ENCODE assay signal across 8 mouse cellular contexts in the genomic region with DNA sequence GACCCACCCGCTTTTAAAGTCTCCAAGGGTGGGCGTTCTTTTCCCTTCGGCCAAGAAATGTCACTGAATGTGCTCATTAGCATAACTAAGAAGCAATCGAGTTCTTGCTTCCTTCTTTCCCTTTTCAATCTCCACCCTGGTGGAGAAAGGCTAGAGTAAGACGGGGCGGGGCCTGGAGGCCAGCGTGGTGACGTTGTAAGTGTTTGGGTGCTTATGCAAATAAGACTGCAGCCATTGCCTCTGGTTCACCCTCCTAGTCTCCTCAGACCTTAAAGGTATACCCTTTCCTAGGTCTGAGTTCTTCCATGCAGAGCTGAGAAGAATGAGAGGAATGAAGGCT. TPM values are rescaled to one million over a fixed set of nuclear protein-coding genes. Genes with fewer than 3 reads are reported as not detected.
DNase-seq lines count a peak whose midpoint lies in the region; ATAC-seq and TF ChIP-seq lines count a peak whose summit lies in the region.

No protein-coding gene starts in this region.

- H3K27me3 ChIP-seq in E14TG2a.4 (ENCODE audit: insufficient read depth, low read length), result no peaks in the 10 kb centered on the region
- H3K27me3 ChIP-seq in embryonic facial prominence, embryonic 11.5 days (ENCODE audit: control insufficient read depth, insufficient read depth, low read length), result no peaks in the 10 kb centered on the region; the same call in 1 of the 2 replicates
- no peaks in the 10 kb centered on the region; the same call in 1 of the 2 replicates for H3K27me3 ChIP-seq in hindbrain, embryonic 11.5 days (ENCODE audit: control insufficient read depth, insufficient read depth, low read length)

- H3K9ac ChIP-seq in embryonic facial prominence, embryonic 11.5 days (replicated peaks; ENCODE audit: low read length), result peak overlapping the region; percentile 56
- peak overlapping the region; percentile 58; the same call in 1 of the 2 replicates for H3K9ac ChIP-seq in hindbrain, embryonic 11.5 days (ENCODE audit: low read depth, low read length)

- 0% methylated on average over 8 of the region's 8 CpGs for WGBS in embryonic facial prominence, embryonic 11.5 days
- WGBS in hindbrain, embryonic 11.5 days, result 0% methylated on average over 8 of the region's 8 CpGs

- no peaks in the 10 kb centered on the region for H3K36me3 ChIP-seq in E14TG2a.4 (ENCODE audit: insufficient read depth, low read length)
- no peaks in the 10 kb centered on the region for H3K36me3 ChIP-seq in embryonic facial prominence, embryonic 11.5 days (replicated peaks; ENCODE audit: control insufficient read depth, insufficient read depth, low read depth, low read length)
- no peaks in the 10 kb centered on the region for H3K36me3 ChIP-seq in hindbrain, embryonic 11.5 days (ENCODE audit: control insufficient read depth, insufficient read depth, low read length)

- peaks cover 31% of the 10 kb centered on the region for H3K4me1 ChIP-seq in E14TG2a.4 (replicated peaks; ENCODE audit: low read depth, low read length)
- no peaks in the 10 kb centered on the region for H3K4me1 ChIP-seq in embryonic facial prominence, embryonic 11.5 days (ENCODE audit: control insufficient read depth, insufficient read depth, low read length)
- no peaks in the 10 kb centered on the region for H3K4me1 ChIP-seq in hindbrain, embryonic 11.5 days (replicated peaks; ENCODE audit: control insufficient read depth, insufficient read depth, low read length)

- peak; percentile 60 for DNase-seq in adrenal gland, postnatal 25 days
- peak; percentile 85 for DNase-seq in embryonic facial prominence, embryonic 11.5 days (ENCODE audit: low spot score)
- peak; percentile 87 for DNase-seq in hindbrain, embryonic 11.5 days (ENCODE audit: low spot score)
- peak; percentile 50 to 57 for DNase-seq in layer of hippocampus, postnatal 36 days
- peak; percentile 62 for DNase-seq in lung, postnatal 10 days
- peak; percentile 85 for DNase-seq in retina, embryonic 14.5 days (ENCODE audit: low spot score)
- DNase-seq in adipocyte (ENCODE audit: low spot score), result no peak

- H3K9me3 ChIP-seq in E14TG2a.4 (ENCODE audit: low read length), result no peaks in the 10 kb centered on the region
- no peaks in the 10 kb centered on the region for H3K9me3 ChIP-seq in embryonic facial prominence, embryonic 11.5 days (replicated peaks; ENCODE audit: control insufficient read depth, low read length)
- H3K9me3 ChIP-seq in hindbrain, embryonic 11.5 days (ENCODE audit: control insufficient read depth, low read length), result no peaks in the 10 kb centered on the region

- no peak overlapping the region for H3K27ac ChIP-seq in embryonic facial prominence, embryonic 11.5 days (replicated peaks; ENCODE audit: low read depth, low read length)
- no peak overlapping the region for H3K27ac ChIP-seq in hindbrain, embryonic 11.5 days (ENCODE audit: low read depth, low read length)

- peak overlapping the region; percentile 79 for H3K4me3 ChIP-seq in E14TG2a.4 (replicated peaks; ENCODE audit: low read length)
- peak overlapping the region; percentile 52 for H3K4me3 ChIP-seq in embryonic facial prominence, embryonic 11.5 days (ENCODE audit: low read depth, low read length)
- H3K4me3 ChIP-seq in hindbrain, embryonic 11.5 days (ENCODE audit: low read depth, low read length), result peak overlapping the region; percentile 59

- TF ChIP-seq CTCF in E14TG2a.4 (conservative IDR thresholded peaks at IDR 0.05; ENCODE audit: low read length), result no peak

- H3K4me2 ChIP-seq in embryonic facial prominence, embryonic 11.5 days (ENCODE audit: low read depth, low read length), result peak overlapping the region; percentile 88
- H3K4me2 ChIP-seq in hindbrain, embryonic 11.5 days (replicated peaks; ENCODE audit: low read depth, low read length), result peak overlapping the region; percentile 97

- peak; percentile 92 for ATAC-seq in embryonic facial prominence, embryonic 11.5 days (replicated peaks; ENCODE audit: insufficient number of reproducible peaks, low FRiP score, low TSS enrichment, low read depth)
- peak; percentile 92 for ATAC-seq in hindbrain, embryonic 11.5 days (ENCODE audit: low FRiP score)

RNA-seq across cellular contexts. Expression of a gene that starts 1.5 kb away (rescaled TPM):
- total RNA-seq in adrenal gland, postnatal 25 days (2021), result 4.3 and 9.1 TPM in 2 replicates
- polyA plus RNA-seq in embryonic facial prominence, embryonic 11.5 days (2014; fragmentation: Nextera tagmentation; extraction: Ambion mirVana), result 6.9 and 11.3 TPM in 2 replicates
- 21.5 and 21.9 TPM in 2 replicates for polyA plus RNA-seq in hindbrain, embryonic 11.5 days (2014; fragmentation: Nextera tagmentation; extraction: Ambion mirVana)
- 10 to 100 TPM; 70.4 to 75.2 TPM for total RNA-seq in layer of hippocampus, postnatal 36 days (2021)
